Mouse (Mus musculus): ENCODE results near the gene Tmem150a.

The Tmem150a gene

GRCm38 (mm10) chr6:72355066-72355911, at the start of gene Tmem150a:
Tmem150a (plus strand) TSS chr6:72355447.
- in situ Hi-C loops (cut with MboI, MseI): no loop called here

GRCm38 (mm10) chr6:72312198-72312597, 43.0 kb upstream of the Tmem150a start:
- in situ Hi-C loops (cut with MboI, MseI): no loop called here

DNA sequence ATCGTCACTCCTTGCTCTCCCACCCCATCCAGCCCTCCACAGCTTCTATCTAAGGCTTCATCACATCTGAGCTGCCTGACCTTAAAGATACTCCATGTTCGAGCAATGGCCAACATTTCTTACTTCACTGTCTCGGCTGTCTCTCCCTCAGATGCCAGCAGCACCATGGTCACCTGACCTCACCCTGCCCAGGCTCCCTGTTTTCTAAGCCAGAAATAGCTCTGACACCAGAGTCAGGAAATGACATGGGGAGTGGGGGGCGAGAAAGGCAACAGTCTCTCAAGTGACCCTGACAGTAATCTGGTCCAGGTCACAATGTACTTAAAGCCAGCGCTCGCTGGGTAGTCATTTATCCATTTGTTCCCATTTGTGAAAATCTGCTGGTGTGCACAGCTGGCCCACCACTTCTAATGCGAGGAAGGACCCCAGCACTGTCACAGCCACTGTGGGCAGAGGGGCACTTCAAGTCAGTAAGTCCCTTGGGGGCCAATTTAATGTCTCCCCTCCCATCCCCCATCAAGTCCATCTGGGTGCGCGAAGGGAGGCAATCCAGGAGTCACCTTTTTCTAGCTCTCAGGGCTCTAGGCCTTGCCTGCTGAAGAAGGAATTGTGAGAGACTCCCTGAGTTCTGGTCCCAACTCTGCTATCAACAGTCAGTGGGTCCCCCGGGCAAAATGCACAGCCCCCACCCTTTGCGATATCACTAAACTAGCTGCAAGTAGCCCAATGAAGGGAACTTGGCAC, 42.0 kb upstream of the Tmem150a start:
- in situ Hi-C loops (cut with MboI, MseI): no loop called here

DNA sequence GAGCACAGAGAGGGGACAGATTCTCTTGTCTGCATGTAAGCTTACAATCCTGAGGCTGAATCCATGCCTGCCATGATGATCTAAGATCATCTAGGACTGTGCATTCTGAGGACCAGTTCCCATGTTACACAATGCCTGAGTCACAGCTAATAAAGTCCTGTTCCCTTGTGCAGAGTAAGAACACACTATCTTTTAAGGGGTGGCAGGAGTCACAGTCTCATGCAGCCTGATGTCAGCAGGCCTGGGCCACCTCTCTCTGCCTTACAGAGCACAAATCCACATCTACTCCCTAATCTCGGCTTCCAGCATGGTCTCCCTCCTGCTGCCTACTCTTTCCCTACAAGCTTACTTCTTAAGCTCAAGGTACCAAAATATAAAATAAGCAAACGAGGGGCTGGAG, 39.9 kb upstream of the Tmem150a start:
- in situ Hi-C loops (cut with MboI, MseI): no loop called here

- in situ Hi-C loops (cut with MboI, MseI): no loop called here
These were observed 39.2 kb upstream of the Tmem150a start for GRCm38 (mm10) chr6:72316044-72316443.

- in situ Hi-C loops (cut with MboI, MseI): no loop called here
These were observed 36.8 kb upstream of the Tmem150a start for GRCm38 (mm10) chr6:72318440-72318839.

DNA sequence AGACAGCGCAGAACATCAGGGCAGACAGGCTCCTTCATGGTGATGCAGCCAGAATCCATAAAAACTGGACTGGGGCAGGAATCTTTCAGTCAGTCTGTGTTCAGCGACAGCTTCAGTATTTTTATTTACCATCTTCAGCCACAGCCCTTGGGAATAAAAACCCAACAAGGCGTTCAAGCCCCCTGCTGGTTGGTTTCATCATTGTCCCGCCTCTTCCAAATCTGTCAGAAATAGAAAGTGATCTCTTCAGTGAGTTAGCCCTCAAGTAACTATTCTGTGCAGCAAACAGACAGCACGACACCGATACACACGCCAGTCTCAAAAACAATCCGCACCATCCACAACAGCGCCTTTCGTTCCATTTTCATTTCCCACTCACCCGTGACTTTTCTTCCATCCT, 36.2 kb upstream of the Tmem150a start:
- in situ Hi-C loops (cut with MboI, MseI): no loop called here

GRCm38 (mm10) chr6:72322936-72323335, 32.3 kb upstream of the Tmem150a start:
- in situ Hi-C loops (cut with MboI, MseI): loop anchor here (5.0 kb wide), 1 partner anchor 51 kb away; no protein-coding TSS in a partner anchor

DNA sequence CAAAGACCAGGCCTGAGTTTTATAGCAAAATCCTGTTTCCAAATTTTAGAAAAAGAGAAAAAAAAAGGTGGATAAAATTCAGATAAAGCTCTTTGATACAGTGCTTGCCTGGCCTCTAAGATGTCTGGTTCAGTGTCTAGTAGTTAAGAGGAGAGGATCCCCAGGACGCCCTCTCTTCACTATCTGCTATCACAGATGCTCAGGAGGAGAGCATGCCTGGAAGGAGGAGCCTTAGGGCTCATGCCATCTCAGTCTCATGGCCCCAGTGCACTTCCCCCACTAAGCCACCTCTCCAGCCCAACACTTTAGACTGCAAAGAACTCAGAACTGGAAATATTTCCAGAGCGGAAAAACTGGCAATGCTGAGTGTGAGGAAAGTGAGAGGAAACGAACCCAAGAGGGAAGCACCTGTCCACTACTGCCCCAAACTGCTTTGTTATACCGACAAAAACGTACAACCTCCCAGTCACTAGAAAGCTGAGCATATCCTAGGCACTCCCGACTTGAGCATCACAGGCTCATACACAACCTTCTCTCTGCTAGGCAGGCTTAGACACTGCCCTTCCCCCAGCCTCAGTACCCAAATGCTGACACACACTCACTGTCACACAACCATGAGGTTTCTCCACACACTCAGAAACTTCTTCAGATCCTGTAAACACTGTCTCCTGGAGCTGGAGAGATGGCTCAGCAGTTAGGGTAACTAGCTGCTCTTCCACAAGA, 31.3 kb upstream of the Tmem150a start:
- in situ Hi-C loops (cut with MboI, MseI): loop anchor here (5.0 kb wide), 1 partner anchor 52 kb away; no protein-coding TSS in a partner anchor

DNA sequence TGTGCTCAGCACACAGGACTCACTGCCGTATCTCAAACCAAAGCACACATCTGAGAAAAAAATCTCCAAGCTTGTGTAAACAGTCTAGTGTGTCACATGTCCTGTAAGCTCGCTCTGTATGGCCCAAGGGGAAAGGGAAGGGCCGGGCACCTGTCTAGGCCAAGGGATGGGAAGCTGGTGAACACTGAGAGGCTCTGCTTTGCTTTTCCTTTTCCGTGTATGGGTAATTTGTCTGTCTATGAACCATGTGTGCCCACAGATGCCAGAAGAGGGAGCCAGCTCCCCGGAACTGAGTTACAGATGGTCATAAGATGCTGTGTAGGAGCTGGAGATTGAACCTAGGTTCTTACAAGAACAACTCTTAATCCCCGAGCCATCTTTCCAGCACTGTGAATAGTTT, 29.0 kb upstream of the Tmem150a start:
- in situ Hi-C loops (cut with MboI, MseI): no loop called here

GRCm38 (mm10) chr6:72329019-72329418, 26.2 kb upstream of the Tmem150a start:
- in situ Hi-C loops (cut with MboI, MseI): no loop called here

DNA sequence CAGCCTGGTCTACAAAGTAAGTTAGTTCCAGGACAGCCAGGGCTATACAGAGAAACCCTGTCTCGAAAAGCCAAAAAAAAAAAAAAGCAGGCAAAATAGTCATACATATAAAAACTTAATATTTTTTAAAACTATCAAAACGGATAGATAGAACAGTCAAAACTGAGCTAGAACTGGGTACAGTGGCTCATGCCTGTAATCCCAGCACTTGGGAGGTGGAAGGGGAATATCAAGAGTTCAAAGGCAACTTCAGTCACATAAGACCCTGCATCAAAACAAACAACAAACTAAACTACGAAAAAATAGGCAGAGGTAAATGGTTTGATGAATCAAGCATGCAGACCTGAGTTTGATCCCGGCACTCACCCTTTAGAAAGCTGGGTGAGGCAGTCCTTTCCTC, 25.1 kb upstream of the Tmem150a start:
- in situ Hi-C loops (cut with MboI, MseI): no loop called here

DNA sequence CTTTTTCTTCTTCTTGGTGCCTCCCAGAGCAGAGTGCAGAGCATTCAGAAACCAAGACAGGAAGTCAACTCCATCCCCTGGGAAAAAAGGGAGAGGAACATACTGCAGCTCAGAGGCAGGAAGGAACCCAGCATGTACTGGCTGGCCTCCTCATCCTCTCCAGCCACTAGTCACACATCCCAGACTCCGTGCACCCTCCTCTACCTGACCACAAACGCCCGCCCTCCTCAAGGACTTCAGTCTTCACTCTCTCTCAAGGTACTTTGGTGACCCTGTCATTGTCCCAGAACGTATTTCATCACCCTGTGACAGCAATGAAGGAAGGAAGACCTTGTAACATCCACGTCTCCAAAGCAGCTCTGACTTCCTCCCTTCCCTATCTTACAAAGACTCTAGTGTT, 22.1 kb upstream of the Tmem150a start:
- in situ Hi-C loops (cut with MboI, MseI): no loop called here

DNA sequence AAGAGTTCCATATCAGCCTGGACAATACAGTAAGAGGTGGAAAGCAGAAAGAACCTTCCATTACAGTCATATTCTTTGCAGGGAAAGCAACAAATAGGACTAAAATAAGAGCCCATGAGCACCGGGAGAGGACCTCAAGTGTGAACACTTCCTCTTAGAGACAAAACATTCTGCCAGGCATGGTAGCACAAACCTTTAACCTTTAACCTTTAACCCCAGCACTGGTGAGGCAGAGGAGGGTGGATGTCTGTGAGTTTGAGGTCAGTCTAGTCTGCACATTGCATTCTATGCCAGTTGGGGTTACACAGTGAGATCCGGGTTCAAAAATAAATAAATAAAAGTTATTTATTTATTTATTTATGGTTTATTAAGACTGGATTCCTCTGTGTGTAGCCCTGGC, 14.8 kb upstream of the Tmem150a start:
- in situ Hi-C loops (cut with MboI, MseI): no loop called here

GRCm38 (mm10) chr6:72344396-72345073, 10.7 kb upstream of the Tmem150a start:
- in situ Hi-C loops (cut with MboI, MseI): loop anchor here (5.0 kb wide), 1 partner anchor 38 kb away; the partner anchor contains the start of gene Vamp5

DNA sequence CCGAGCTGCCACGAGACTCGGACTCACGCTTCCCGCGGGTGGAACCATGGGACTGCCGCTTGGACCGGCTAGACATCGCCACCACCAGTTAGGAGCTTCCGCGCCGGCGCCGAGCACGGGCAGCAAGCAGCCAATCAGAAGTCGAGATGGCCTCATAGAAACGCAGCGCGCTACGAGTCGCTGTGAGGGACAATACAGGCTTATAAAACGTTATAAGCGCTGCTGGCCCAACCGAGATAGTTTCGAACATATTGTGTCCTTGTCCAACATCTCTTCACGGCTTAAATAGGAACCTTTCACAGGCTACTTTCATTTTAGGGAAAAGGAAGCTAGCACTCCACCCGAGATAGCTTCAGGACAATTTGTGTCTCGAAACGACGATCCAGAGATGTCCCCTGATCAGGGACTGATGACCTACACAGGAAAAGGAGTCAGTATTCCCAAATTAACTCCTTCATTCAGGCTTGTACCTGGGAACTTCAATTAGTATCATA, 10.1 kb upstream of the Tmem150a start, which contains the start of gene Usp39:
Gene Usp39, minus strand, starts transcription at position 111 of the 494 bp plus-strand sequence.
- in situ Hi-C loops (cut with MboI, MseI): loop anchor here (5.0 kb wide), 1 partner anchor 37 kb away; the partner anchor contains the start of gene Vamp5

- in situ Hi-C loops (cut with MboI, MseI): loop anchor here (5.0 kb wide), 1 partner anchor 37 kb away; the partner anchor contains the start of gene Vamp5
These were observed 9.6 kb upstream of the Tmem150a start for GRCm38 (mm10) chr6:72345633-72346032.

DNA sequence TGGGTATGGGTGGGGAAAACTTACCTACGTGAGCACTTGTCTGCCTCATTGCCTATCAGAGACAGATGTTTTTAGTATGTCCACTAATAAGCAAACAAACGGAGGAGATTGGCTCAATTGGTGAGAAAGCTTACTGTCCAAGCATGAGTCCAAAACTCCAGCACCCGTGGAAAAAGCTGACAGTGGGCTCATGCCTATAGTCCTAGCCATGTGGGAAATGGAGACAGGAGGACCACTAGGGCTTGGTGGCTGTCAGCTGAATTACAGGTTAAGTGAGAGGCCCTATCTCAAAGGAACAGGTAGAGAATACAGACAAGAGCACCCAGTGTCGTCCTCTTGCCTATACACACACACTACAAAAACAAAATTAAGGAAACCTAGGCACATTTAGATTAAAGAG, 9.0 kb upstream of the Tmem150a start:
- in situ Hi-C loops (cut with MboI, MseI): loop anchor here (5.0 kb wide), 1 partner anchor 36 kb away; the partner anchor contains the start of gene Vamp5

- in situ Hi-C loops (cut with MboI, MseI): loop anchor here (5.0 kb wide), 1 partner anchor 35 kb away; the partner anchor contains the start of gene Vamp5
These were observed 7.9 kb upstream of the Tmem150a start, which contains the start of gene 0610030E20Rik for GRCm38 (mm10) chr6:72347166-72347941. 0610030E20Rik (plus strand) TSS chr6:72347317.

GRCm38 (mm10) chr6:72348411-72348810, 6.8 kb upstream of the Tmem150a start:
- in situ Hi-C loops (cut with MboI, MseI): loop anchor here (5.0 kb wide), 1 partner anchor 34 kb away; the partner anchor contains the start of gene Vamp5
